Mouse (Mus musculus) E14TG2a.4 (cell line): ENCODE measurements around the gene Dyrk1a.

ENCODE experiments used
- CTCF ChIP-seq: conservative IDR thresholded peaks from 2 replicates; pipeline ENCODE4 v1.5.1; 2014; ENCODE audit warnings: low read length
- NANOG ChIP-seq: IDR thresholded peaks from 2 replicates; pipeline ENCODE4 v1.6.1; 2014; ENCODE audit warnings: borderline replicate concordance, low read length, mixed read lengths
- POU5F1 ChIP-seq: IDR thresholded peaks from 2 replicates; pipeline ENCODE4 v1.6.1; 2014; ENCODE audit warnings: low read length, borderline replicate concordance

- TF ChIP-seq CTCF (no peak), NANOG (no peak), POU5F1 (no peak)
Observed at GRCm38 (mm10) chr16:94735472-94735871, 165.7 kb downstream of the Dyrk1a start.
